ENCODE assay signal across 8 mouse cellular contexts in genomic region chr7:124782816-124783215, GRCm38 (mm10).
A peak's percentile ranks its signal among the peaks of the same experiment; 100 is the strongest.
DNase-seq lines count a peak whose midpoint lies in the region; ATAC-seq and TF ChIP-seq lines count a peak whose summit lies in the region.

No protein-coding gene starts in this region.

- DNase-seq in forebrain, embryonic 11.5 days (ENCODE audit: low spot score) = peak; percentile 55
- no peak for DNase-seq in forebrain, embryonic 10.5 days (ENCODE audit: extremely low spot score, low spot score)
- peak; percentile 45 to 48 for DNase-seq in left cerebral cortex, postnatal 25 days (ENCODE audit: low spot score in 2 of 2)
- no peak for DNase-seq in left cerebral cortex, adult 9 months (ENCODE audit: low spot score in 2 of 2)
- peak; percentile 39 for DNase-seq in left cerebral cortex, postnatal 4 days
- no peak for DNase-seq in thymus, postnatal 14 days
- no peak for DNase-seq in adrenal gland, postnatal 4 days (ENCODE audit: low spot score in 2 of 2)

- H3K4me3 ChIP-seq in forebrain, embryonic 11.5 days (ENCODE audit: low read depth, low read length) = no peak overlapping the region
- H3K4me3 ChIP-seq in forebrain, embryonic 10.5 days = no peak overlapping the region
- no peak overlapping the region for H3K4me3 ChIP-seq in cortical plate, adult 2 months (ENCODE audit: insufficient read depth, low read length)

- no peak overlapping the region for H3K4me2 ChIP-seq in forebrain, embryonic 11.5 days (ENCODE audit: low read depth, low read length, severe bottlenecking)

- intact Hi-C loops in left cerebral cortex, postnatal 25 days (cut with DNase I) = loop anchor here (2.0 to 10.0 kb wide), 3 partner anchors 400 to 1261 kb away; no protein-coding TSS in a partner anchor
- intact Hi-C loops in left cerebral cortex, postnatal 4 days (cut with DNase I) = loop anchor here (5.0 to 10.0 kb wide), 3 partner anchors 612 to 1258 kb away; no protein-coding TSS in a partner anchor

- TF ChIP-seq POLR2A in cortical plate, adult 2 months (IDR thresholded peaks at IDR 0.05; ENCODE audit: extremely low read depth, insufficient read depth, low read length) = no peak

- H3K9me3 ChIP-seq in forebrain, embryonic 11.5 days (ENCODE audit: control insufficient read depth, low read length) = no peaks in the 10 kb centered on the region
- no peaks in the 10 kb centered on the region; the same call in 1 of the 2 replicates for H3K9me3 ChIP-seq in forebrain, embryonic 10.5 days

- no peaks in the 10 kb centered on the region for H3K36me3 ChIP-seq in forebrain, embryonic 11.5 days (ENCODE audit: control insufficient read depth, insufficient read depth, low read length)
- H3K36me3 ChIP-seq in forebrain, embryonic 10.5 days (replicated peaks) = no peaks in the 10 kb centered on the region

- no peak overlapping the region for H3K9ac ChIP-seq in forebrain, embryonic 11.5 days (ENCODE audit: low read length)

- H3K27me3 ChIP-seq in forebrain, embryonic 11.5 days (ENCODE audit: control insufficient read depth, insufficient read depth, low read length) = no peaks in the 10 kb centered on the region
- H3K27me3 ChIP-seq in forebrain, embryonic 10.5 days (ENCODE audit: poor library complexity, severe bottlenecking) = no peaks in the 10 kb centered on the region

- TF ChIP-seq CTCF in cortical plate, adult 2 months (IDR thresholded peaks at IDR 0.05; ENCODE audit: extremely low read depth, insufficient read depth, low read length) = peak; percentile 60

- ATAC-seq in forebrain, embryonic 11.5 days (replicated peaks; ENCODE audit: low FRiP score) = no peak

- H3K27ac ChIP-seq in forebrain, embryonic 11.5 days (ENCODE audit: low read depth, low read length) = no peak overlapping the region
- H3K27ac ChIP-seq in forebrain, embryonic 10.5 days = no peak overlapping the region
- no peak overlapping the region for H3K27ac ChIP-seq in cortical plate, adult 2 months (ENCODE audit: insufficient read depth, low read length)

- WGBS in forebrain, embryonic 11.5 days = 47% methylated on average over 4 of the region's 4 CpGs
- WGBS in forebrain, embryonic 10.5 days = 55% methylated on average over 4 of the region's 4 CpGs

- H3K4me1 ChIP-seq in forebrain, embryonic 11.5 days (replicated peaks; ENCODE audit: control insufficient read depth, insufficient read depth, low read length) = no peaks in the 10 kb centered on the region
- no peaks in the 10 kb centered on the region for H3K4me1 ChIP-seq in forebrain, embryonic 10.5 days
- H3K4me1 ChIP-seq in cortical plate, adult 2 months (ENCODE audit: control insufficient read depth, insufficient read depth, low read length) = 0 out of 2 replicates have a peak, but pooled peaks cover 2% of the 10 kb centered on the region

Comparison
In these comparisons a context has a peak if more than half of its experiments do, and no peak if none do; other contexts are left out.
1. DNase-seq: peak in forebrain, embryonic 11.5 days (single experiment), left cerebral cortex, postnatal 25 days (2 of 2) and left cerebral cortex, postnatal 4 days (single experiment); none in forebrain, embryonic 10.5 days (single experiment), left cerebral cortex, adult 9 months (0 of 2), thymus, postnatal 14 days (single experiment) and adrenal gland, postnatal 4 days (0 of 2).